Mouse (Mus musculus): ENCODE measurements around the gene Macrod2. TPM values are rescaled to one million over a fixed set of nuclear protein-coding genes. Genes with fewer than 3 reads are reported as not detected.

The Macrod2 gene
- total RNA-seq, 2 experiments from 2014 or later, result 99.1 to 108 TPM

DNA sequence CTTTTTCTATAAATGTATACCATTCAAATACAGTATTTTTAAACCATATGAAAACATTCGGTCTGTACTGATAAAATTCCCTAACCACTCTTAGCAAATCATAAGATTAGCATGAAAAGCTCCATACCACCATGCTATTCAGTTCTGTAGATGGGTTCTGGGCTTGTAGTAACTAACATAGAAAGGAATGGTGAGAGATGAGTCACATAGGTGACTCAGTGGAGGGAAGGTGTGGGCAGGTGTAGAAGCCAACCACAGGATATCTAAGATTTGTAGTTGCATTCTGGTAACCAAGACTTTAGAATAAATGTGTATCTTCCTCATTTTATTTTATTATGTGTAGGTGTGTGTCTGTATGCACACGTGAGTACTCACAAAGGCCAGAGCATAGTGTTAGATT is 166.3 kb downstream of the Macrod2 start:
- DNase-seq, result no peak
- intact Hi-C loops (cut with DNase I), result no loop called here

DNA sequence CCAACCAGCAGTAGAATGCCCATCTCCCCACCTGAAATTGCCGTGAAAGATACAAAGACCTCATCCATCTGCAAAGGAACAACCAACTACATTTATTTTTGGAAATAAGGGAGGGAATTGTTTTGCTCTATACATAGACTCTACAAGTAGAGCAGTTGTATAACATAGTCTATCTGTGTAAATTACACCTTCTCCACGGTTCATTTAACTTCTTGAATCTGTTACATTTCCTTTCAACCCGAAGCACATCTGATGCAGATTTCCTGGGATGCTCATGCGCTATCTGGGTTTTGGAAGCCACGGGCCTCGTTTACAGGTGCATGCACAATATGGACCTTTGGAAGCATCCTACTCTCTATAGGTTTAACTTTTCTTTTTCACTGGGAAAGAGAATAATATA is 175.8 kb downstream of the Macrod2 start:
- intact Hi-C loops (cut with DNase I), result no loop called here
- no peak for DNase-seq

DNA sequence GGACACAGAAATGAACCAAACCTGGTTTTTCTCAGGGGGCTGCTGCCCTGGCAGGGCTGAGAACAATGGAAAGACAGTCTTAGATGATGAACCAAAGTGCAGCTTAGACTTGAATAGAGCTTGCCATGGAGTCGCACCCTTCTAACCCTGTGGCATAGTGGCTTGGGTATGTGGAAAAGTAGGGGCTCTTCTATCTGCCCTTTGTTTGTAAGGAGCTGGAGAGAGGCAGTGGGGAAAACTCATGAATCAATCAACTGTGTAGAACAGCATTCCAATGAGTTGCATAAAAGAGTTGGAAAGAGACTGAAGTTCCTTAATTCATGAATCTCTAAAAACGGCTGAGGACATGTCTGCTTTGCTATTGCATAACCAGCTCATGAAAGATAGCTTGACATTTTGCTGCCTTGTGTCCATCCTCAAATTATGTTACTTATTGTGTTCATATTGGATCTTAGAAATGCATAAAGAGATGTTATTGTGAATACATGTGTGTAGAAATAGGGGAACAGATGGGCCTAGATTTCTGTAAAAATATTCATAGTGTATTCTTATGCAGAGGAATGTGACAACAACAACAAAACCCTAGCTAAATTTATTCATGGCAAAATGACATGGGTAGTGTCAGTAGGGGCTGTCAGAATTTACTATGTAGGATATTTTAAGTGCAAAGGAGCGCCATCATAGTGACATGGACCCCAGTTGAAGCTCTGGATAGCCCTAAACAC is 197.6 kb downstream of the Macrod2 start:
- DNase-seq, result no peak
- intact Hi-C loops (cut with DNase I), result no loop called here

DNA sequence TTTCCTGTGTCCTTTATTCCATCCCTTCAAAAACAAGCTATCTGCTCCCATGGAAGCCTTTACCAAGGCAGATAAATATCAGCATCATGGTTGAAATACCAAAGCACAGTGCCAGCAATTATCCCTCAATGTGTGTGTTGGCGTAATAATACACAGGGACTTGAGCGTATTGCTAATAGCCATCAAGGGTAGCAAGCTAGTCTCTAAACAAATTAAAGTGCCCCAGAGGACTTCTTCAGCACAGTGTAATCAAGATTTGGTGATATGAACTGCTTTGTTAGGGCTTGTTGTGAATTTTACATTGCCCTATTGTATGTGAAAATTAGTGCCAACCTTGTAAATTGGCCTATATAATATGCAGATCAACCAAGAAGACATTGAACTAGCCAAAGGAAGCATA is 201.8 kb downstream of the Macrod2 start:
- intact Hi-C loops (cut with DNase I), result no loop called here
- no peak for DNase-seq

DNA sequence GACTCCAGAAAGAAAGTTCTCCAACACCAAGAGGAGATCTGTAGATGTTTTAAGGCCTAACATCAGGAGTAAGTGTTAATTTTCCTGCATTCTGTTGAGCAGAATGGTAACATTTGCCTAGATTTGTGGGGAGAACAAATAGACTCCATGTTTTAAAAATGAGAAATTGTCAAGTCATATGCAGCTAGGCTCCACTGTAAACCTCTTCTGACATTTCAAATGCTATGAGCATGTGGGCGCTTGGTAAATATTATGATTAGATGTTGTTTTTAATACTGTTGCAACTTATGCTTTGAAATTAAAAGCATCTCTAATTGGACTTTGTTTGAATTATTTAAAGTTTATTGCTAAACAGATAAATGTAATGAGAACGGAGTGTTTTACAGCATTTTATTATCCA is 220.3 kb downstream of the Macrod2 start:
- no peak for DNase-seq
- intact Hi-C loops (cut with DNase I), result no loop called here

DNA sequence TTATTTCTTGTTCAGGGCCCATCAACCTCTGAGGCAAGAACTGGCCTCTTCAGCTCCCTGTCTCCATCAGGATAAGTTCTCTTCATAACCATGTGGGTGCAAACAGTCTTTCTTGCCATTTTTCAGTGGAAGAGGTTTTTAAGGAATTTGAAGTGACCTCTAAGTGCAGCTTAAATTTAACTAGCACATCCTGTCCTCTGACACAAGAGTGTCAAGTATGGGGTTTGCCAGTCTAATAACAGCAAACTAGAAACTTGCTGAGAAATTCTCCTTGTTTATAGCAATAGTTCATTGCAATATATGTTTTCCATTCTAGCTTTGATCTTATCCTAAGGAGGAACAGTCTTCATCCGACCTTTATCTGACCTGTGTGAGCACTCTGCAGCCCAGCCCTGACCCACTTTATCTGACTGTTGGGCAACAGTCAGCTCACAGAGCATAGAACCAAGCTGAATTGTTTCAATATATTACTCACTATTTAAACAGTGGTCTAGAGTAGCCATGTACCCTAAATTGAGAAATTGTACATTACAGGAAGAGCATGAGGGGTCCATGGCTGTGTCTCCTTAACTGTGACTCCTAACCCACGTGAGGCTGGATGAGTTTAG is 226.7 kb downstream of the Macrod2 start:
- intact Hi-C loops (cut with DNase I), result no loop called here
- DNase-seq, result no peak

DNA sequence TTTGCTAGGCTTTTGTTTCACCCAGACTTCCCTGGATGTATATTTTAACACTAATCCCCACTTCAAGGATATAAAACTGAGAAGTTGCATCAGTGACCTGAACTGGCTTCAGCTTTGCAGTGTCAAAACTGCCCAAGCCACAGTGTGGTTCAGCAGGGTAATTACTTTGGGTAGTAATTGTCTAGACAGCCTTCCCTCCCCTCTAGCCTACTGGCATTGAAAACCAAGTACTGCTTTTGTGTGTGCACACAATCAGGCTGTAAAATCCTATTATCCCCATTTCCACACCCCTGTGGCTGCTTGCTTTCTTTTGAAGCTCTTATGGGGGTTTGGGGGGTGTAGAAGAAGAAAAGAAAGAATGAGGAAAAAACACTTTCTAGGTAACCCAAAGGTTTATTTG is 258.4 kb downstream of the Macrod2 start:
- DNase-seq, result no peak
- intact Hi-C loops (cut with DNase I), result no loop called here

DNA sequence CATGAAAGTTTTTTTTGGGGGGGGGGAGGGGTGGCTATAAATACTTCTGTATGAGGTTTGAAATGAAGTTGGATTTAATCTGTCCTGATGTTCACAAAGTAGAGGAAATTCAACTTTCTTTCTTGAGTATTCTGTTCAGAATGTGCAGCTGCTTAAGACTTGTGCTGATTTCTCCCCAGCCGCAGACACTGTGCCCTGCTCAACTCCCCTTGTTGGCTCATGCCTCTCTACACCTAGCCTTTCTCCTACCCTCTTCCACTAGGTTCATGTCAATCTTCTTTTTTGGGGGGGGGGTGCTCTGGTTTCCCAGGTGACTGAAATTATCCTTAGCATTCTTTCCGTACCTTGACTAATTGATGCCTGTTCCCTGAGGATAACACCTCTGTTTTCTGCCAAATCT is 258.9 kb downstream of the Macrod2 start:
- DNase-seq, result no peak
- intact Hi-C loops (cut with DNase I), result no loop called here

DNA sequence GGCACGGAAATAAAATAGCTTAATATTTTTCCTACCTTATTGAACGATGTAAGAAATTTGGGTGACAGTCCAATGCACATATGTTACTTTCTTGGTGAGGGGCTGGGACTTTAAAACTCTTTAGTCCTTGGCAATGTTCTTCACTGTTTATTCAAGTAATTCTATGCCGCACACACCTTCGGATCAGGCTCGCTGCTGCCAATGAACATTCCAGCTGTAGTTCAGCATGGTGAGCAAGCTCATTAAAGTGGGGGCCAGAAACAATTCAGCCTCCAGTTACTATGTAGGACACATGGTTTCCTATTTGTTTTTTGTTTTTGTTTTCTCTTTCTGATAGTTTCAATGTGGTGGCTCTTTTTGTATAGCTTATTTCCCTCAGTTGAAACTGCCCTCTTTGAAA is 267.6 kb downstream of the Macrod2 start:
- intact Hi-C loops (cut with DNase I), result no loop called here
- no peak for DNase-seq

DNA sequence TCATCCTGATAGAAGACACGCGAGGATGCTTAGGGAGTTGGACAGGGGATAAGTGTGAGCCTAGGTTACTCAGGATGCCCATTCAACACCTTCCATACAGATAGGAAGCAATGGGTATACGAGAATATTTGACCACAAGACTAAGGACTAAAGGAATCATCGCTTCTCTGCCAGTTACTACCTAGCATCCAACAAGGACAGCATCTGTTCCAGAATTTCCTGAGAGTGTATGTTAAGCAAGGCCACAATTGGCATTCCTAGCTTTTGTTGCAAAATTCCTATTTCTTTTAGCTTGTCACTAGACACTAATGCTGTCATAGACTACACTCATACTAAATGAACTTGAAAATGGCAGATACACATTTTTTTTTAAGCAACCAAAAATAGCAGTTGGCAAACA is 269.3 kb downstream of the Macrod2 start:
- intact Hi-C loops (cut with DNase I), result no loop called here
- no peak for DNase-seq

DNA sequence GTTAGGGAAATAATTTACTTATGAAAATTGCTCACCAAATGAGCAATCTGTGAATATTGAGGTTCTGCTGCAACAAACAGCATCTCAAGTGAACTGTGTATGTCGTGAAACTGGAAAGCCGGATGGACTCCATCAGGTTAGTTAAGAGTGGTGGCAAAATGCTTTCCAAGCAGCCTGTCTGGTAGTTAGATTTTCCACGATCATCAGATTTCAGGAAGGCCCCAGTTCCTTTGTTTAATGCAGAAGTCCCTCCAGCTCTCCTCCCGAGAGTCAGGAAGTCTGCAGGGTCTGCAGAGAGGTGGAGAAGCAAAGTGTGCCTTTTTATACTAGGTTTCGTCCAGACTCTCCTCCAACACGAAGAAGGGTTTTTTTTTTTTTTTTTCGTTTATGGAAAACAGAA is 271.7 kb downstream of the Macrod2 start:
- intact Hi-C loops (cut with DNase I), result loop anchor here (5.0 kb wide), 1 partner anchor 165 kb away; no protein-coding TSS in a partner anchor
- DNase-seq, result no peak

DNA sequence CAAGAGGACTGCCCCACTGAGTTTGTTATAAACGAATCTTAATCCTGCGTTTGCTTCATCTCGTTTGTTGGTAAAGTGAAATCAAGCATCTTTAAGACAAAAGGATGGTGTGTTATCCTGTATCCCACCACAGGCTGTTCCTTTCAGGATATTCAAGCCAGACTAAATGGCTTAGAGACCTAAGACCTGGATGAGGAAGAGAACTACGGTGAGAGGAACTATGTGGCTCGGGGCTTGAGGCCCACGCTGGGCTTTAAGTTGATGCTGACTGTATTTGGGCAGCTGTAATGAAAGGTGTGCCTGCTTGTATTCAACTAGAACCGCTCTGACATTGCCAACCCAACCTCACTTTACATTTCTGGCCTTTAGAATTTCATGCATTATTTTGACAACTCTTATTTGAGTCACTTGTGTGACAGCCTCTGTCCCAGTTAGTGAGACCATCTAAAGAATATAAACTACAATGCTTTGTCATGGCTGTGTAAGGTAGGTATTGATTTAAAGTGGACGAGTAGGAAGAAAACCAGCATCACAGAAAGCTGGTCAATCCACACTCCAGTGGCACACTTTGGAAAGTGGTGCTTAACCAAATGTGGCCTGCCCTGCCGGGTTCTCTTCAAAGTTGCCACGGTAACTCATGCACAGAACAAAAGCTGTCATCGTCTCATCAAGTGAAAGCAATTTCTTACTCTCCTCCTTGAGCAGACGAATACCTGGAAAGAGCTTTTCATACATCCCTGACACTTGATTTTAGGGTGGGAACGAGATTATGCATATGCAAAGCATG is 272.3 kb downstream of the Macrod2 start:
- intact Hi-C loops (cut with DNase I), result loop anchor here (5.0 kb wide), 1 partner anchor 165 kb away; no protein-coding TSS in a partner anchor
- DNase-seq, result no peak

DNA sequence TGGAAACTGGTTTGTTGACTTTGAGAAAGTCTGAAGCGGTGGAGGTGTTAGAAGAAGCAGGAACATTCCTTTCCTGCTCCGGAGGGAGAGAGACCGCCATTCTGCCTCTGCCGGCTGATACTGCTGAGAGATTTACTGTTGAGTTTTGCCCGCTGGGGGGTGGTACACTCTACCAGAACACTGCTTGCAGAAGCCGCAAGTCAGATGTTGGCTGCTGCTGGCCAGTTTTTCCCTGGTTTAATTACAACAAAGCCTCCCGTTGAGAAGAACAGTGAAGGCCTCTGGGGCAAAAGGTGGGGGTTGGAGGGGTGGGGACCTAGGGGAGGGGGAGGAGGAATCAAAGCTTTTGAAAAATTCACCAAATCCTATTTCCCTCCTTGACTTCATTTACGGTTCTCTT is 273.2 kb downstream of the Macrod2 start:
- DNase-seq, result peak; percentile 88
- intact Hi-C loops (cut with DNase I), result loop anchor here (5.0 kb wide), 1 partner anchor 166 kb away; no protein-coding TSS in a partner anchor

DNA sequence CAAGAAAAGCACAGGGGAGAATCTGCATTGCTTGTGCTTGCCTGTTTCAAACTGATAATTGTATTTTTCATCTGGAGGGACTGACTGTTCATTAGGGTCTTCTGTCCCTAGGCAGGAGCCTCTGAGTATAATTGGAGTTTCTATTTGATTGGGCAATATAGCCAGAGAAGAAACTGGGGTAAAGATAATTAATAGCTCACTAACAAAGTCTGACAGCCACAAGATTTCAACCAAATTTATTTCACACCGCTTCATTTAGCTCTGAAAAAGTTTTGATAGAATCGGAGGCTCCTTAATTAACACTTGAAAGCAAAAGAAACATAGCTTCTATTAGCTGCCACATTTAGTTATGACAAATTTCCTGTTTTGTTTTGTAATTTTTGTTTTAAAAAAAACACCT is 274.0 kb downstream of the Macrod2 start:
- DNase-seq, result no peak
- intact Hi-C loops (cut with DNase I), result loop anchor here (5.0 kb wide), 1 partner anchor 167 kb away; no protein-coding TSS in a partner anchor

DNA sequence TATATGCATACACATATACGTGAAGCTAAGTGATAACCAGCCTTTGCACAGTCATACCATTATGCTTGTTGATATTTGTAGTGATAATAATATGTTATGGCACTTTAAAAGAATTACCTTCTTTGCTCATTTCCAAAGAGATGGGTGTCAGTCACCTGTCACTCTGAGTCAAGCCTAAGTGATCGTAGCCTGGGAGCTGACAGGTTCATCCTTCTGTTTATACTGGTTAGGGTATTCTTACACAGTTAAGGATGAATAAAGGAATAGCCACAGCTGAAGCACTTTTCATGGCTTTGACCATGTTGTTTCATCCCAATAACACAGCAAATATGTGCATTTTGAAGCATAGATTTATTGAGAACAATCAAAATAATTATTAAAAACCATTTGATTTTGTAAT is 274.7 kb downstream of the Macrod2 start:
- intact Hi-C loops (cut with DNase I), result loop anchor here (5.0 kb wide), 3 partner anchors 167 to 1583 kb away; no protein-coding TSS in a partner anchor
- DNase-seq, result no peak

DNA sequence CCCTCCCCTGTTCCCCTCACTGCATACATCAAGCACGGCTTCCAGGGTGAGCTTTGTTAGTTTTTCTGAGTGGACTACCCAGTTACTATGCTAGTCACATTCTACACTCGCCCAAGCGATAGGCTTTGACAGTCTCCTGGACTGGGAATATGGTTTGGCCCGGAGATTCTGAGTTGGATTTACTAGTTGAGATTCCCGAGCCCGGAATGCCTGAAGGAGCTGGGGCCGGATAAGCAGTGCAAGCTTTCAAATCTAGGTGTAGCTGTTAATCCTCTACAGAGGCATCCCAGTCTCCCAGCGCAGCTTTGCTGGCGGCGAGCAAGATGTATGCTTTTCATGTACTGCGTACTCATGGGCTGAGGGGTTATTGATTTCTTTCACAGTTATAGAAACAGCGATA is 275.3 kb downstream of the Macrod2 start:
- intact Hi-C loops (cut with DNase I), result loop anchor here (5.0 kb wide), 2 partner anchors 1387 to 1582 kb away; no protein-coding TSS in a partner anchor
- DNase-seq, result peak; percentile 46

DNA sequence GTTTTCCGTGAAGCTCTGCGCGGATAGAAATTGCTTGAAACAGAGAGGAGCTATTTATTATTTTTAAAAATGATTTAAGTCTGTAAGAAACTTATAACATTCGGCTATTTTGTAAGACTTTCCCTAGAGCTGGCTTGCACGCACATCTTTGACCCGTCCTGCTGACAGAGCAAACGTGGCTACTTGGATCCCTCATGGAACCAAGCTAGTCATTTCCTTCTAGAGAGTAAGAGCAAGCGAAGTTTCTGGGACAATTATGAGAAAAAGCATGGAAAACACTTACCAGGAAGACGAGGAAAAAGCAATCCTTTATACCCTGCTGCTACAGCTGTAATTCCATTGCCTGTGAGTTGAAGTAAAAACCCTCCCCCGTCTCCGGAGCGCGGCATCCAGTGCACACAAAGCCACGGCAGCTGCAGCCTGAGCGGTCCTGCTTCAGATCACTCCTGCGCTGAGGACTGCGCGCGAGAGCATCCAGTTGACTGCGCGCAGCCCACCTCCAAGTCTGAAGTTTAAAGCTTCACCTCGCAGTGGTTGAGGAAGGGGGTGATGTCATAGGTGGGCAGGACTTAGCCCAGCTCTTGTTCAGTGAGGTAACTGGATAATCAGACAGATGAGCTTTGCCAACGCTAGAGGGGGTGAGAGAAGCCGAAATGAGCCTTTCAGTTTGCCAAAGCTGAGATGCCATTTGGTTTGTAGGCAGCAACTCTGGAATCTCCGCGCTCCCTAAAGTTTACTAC is 276.0 kb downstream of the Macrod2 start, which contains the start of gene Flrt3:
TSS of gene Flrt3 (minus strand) at position 507 of the 740 bp plus-strand sequence.
- peak; percentile 91 for DNase-seq

DNA sequence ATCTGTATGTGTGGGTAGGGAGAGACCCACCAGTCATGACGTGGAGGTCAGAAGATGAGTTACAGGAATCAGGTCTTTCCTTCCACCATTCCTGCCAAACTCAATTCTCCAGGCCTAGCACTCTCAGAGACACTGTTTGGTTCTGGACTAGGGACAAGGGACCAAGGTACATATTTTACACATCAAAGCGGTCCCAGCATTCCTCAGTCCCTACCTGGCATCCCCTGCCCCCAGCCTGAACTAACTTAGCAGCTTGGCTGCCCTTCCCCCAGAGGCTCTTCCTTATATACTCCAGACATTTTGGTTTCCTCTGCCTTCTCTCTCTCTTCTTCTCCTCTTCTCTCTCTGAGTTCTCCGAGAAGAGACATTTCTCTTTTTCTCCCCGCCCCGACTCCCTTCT is 278.4 kb downstream of the Macrod2 start:
- DNase-seq, result no peak
- intact Hi-C loops (cut with DNase I), result loop anchor here (5.0 kb wide), 2 partner anchors 1384 to 1579 kb away; no protein-coding TSS in a partner anchor

More for the DNA sequence above, 276.0 kb downstream of the Macrod2 start, which contains the start of gene Flrt3:
- intact Hi-C loops (cut with DNase I), result loop anchor here (5.0 kb wide), 2 partner anchors 1386 to 1581 kb away; no protein-coding TSS in a partner anchor

DNA sequence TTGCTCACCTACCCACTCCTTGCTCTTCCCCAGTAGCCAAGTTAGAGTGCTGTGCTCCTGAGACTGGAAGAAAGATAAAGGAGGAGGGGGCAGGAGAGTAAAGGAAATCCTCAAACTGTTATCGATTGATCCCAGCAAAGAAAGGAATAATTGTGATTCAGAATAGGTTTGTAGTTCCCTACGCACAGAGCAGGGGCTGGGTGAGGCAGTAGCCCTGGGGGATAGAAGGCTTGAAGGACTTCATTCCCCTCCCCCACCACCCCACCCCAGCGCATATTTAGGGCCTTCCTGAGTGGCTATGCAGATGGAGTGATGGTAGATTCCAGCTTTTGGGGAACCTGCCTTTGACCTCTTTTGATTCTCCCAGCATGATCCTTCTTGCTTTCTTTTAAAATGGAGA is 281.6 kb downstream of the Macrod2 start:
- intact Hi-C loops (cut with DNase I), result no loop called here
- DNase-seq, result no peak

DNA sequence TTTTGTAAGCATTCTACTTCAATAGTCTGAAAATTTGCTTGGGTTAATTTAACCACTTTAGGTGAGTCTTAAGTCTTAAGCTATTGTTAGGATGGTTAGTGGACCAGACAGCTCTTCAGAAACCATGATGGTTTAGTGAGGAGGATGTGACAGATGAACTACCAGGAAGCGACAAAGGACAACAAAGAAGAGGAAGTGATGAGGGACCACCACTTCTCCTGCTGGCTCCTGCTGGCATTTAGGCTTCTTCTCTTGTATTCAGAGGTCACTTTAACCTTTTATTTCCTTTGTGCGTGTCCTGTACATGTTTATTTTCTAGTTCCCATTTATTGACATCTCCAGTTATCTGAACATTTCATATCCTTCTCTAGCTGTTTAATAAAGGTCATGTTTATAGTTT is 295.8 kb downstream of the Macrod2 start:
- no peak for DNase-seq
- intact Hi-C loops (cut with DNase I), result no loop called here

Measured in left cerebral cortex, postnatal 4 days (tissue).